Mouse (Mus musculus) stomach, embryonic 15.5 days (tissue): ENCODE results near the gene Tunar. TPM values are rescaled to one million over a fixed set of nuclear protein-coding genes. Genes with fewer than 3 reads are reported as not detected.
A peak's percentile ranks its signal among the peaks of the same experiment; 100 is the strongest.

Experiments
- ATAC-seq: fragments of 200-750 bp; cut with Nextera tagmentation; 2 replicates; pipeline ENCODE4 v1.8.0; 2017; ENCODE audit warnings: low read depth, moderate number of reproducible peaks, moderate TSS enrichment; ENCODE audit not compliant: insufficient read depth, low FRiP score
- H3K27ac ChIP-seq: fragments of 300-500 bp; sonication (generic); 2 replicates; pipeline ENCODE4 v1.5.1; 2015; ENCODE audit warnings: mild to moderate bottlenecking, inconsistent platforms
- H3K27me3 ChIP-seq: fragments of 300-500 bp; sonication (generic); replicated peaks from 2 replicates; pipeline ENCODE4 v1.6.1; 2015; ENCODE audit warnings: inconsistent platforms
- H3K36me3 ChIP-seq: fragments of 300-500 bp; sonication (generic); 2 replicates; pipeline ENCODE4 v1.6.1; 2015; ENCODE audit warnings: inconsistent platforms
- H3K4me1 ChIP-seq: fragments of 300-500 bp; sonication (generic); 2 replicates; pipeline ENCODE4 v1.6.1; 2015; ENCODE audit warnings: inconsistent platforms
- H3K4me2 ChIP-seq: fragments of 300-500 bp; sonication (generic); 2 replicates; pipeline ENCODE4 v1.6.1; 2015; ENCODE audit warnings: mild to moderate bottlenecking, inconsistent platforms
- H3K4me3 ChIP-seq: fragments of 300-500 bp; sonication (generic); replicated peaks from 2 replicates; pipeline ENCODE4 v1.5.1; 2015; ENCODE audit warnings: inconsistent platforms
- H3K9ac ChIP-seq: fragments of 300-500 bp; sonication (generic); 2 replicates; pipeline ENCODE4 v1.6.1; 2015; ENCODE audit warnings: inconsistent platforms
- H3K9me3 ChIP-seq: fragments of 300-500 bp; sonication (generic); 2 replicates; pipeline ENCODE4 v1.6.1; 2016; ENCODE audit warnings: inconsistent platforms
- WGBS: fragments of 180-500 bp; shearing (Covaris S2); methylation state at CpG from one replicate; pipeline ENCODE4 v1.1.7; 2015; 5-methylcytosine and 5-hydroxymethylcytosine counted together
- polyA plus RNA-seq: library from polyadenylated mRNA; unstranded; fragments of >200 nt; fragmentation: Nextera tagmentation; extraction: Ambion mirVana; gene quantifications from 2 replicates; pipeline ENCODE4 v1.2.1, GENCODE M21; 2015

The Tunar gene
- polyA plus RNA-seq, 1 experiment from 2014 or later = 0.13 TPM

- Histone ChIP-seq H3K4me2 (no peak overlapping the region), H3K36me3 (no peaks in the 10 kb centered on the region), H3K9ac (no peak overlapping the region), H3K27ac (no peak overlapping the region), H3K9me3 (no peaks in the 10 kb centered on the region), H3K4me3 (no peak overlapping the region), H3K27me3 (no peaks in the 10 kb centered on the region), H3K4me1 (no peaks in the 10 kb centered on the region)
- WGBS = 48% methylated on average over 6 of the region's 6 CpGs
- ATAC-seq = no peak
Observed at GRCm38 (mm10) chr12:105406008-105406407, 72.3 kb downstream of the Tunar start.

DNA sequence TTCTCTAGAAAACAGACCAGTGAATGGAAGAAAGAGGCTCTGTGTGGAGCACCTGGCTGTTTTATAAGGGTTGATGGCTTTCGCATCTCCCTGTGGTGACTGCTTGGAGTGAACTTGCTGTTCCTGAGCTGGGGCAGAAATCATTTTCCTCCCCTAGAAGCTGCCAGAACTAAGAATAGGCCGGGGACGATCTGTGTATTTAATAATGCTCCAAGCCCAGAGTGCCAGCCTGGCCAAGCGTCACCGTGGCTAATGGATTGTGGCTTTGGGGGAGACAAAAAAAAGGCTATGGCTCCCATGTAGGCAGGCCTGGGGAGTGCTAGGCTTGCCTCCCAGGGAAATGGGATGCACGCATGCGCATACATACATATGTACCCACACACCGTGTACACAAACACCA lies 80.2 kb downstream of the Tunar start:
- Histone ChIP-seq H3K27me3 (no peaks in the 10 kb centered on the region), H3K4me1 (no peaks in the 10 kb centered on the region), H3K9ac (no peak overlapping the region), H3K4me2 (no peak overlapping the region), H3K27ac (no peak overlapping the region), H3K9me3 (no peaks in the 10 kb centered on the region), H3K36me3 (no peaks in the 10 kb centered on the region), H3K4me3 (no peak overlapping the region)
- ATAC-seq = no peak
- 88% methylated on average over 8 of the region's 8 CpGs for WGBS

GRCm38 (mm10) chr12:105420476-105420875 lies 86.8 kb downstream of the Tunar start:
- Histone ChIP-seq H3K27me3 (no peaks in the 10 kb centered on the region), H3K4me3 (no peak overlapping the region), H3K9me3 (no peaks in the 10 kb centered on the region), H3K4me2 (no peak overlapping the region), H3K27ac (no peak overlapping the region), H3K4me1 (no peaks in the 10 kb centered on the region), H3K36me3 (no peaks in the 10 kb centered on the region), H3K9ac (no peak overlapping the region)
- whole genome bisulfite sequencing = 28% methylated on average over 6 of the region's 6 CpGs
- ATAC-seq = no peak

GRCm38 (mm10) chr12:105426541-105426940 lies 92.9 kb downstream of the Tunar start:
- no peak for ATAC-seq
- Histone ChIP-seq H3K36me3 (no peaks in the 10 kb centered on the region), H3K4me2 (no peak overlapping the region), H3K4me1 (no peaks in the 10 kb centered on the region), H3K9me3 (no peaks in the 10 kb centered on the region), H3K27me3 (no peaks in the 10 kb centered on the region), H3K27ac (no peak overlapping the region), H3K4me3 (no peak overlapping the region), H3K9ac (no peak overlapping the region)
- WGBS = 60% methylated on average over 7 of the region's 7 CpGs

- Histone ChIP-seq H3K4me3 (no peak overlapping the region; the same call in 1 of the 2 replicates), H3K4me1 (no peaks in the 10 kb centered on the region), H3K36me3 (no peaks in the 10 kb centered on the region), H3K9me3 (no peaks in the 10 kb centered on the region), H3K27ac (no peak overlapping the region), H3K9ac (no peak overlapping the region), H3K4me2 (peak overlapping the region; percentile 30), H3K27me3 (no peaks in the 10 kb centered on the region)
- peak; percentile 58; the same call in 1 of the 2 replicates for ATAC-seq
- 26% methylated on average over 10 of the region's 10 CpGs for WGBS
Observed at GRCm38 (mm10) chr12:105427039-105427757, 93.5 kb downstream of the Tunar start.

GRCm38 (mm10) chr12:105431872-105432271 lies 98.2 kb downstream of the Tunar start:
- no peaks in the 10 kb centered on the region for H3K27me3 ChIP-seq
- no peak for ATAC-seq
- no peaks in the 10 kb centered on the region for H3K36me3 ChIP-seq
- no peaks in the 10 kb centered on the region for H3K9me3 ChIP-seq
- H3K4me3 ChIP-seq = no peak overlapping the region
- H3K27ac ChIP-seq = no peak overlapping the region
- H3K4me1 ChIP-seq = no peaks in the 10 kb centered on the region
- no peak overlapping the region for H3K4me2 ChIP-seq
- no peak overlapping the region for H3K9ac ChIP-seq
- 45% methylated on average over 3 of the region's 3 CpGs for WGBS

DNA sequence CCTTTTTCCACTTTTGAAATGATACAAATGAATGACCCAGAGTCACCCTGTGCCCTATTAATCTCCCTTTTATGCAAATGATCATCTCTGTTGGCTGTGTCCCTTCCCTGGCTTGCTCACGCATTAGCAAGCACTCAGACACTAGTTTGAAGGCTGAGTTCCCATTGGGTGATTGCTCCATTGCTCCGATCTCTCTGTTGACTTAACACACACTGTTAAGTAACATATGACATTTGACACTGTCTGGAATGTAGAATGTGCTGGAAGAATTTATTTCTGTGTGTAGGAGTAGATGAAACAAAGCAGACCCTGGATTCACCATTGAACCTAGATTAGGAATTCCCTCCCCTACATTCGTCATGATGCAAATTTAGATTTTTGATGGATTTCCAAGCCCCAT lies 99.1 kb downstream of the Tunar start:
- H3K4me2 ChIP-seq = no peak overlapping the region
- H3K36me3 ChIP-seq = no peaks in the 10 kb centered on the region
- WGBS = 42% methylated on average over 3 of the region's 3 CpGs
- no peak for ATAC-seq
- H3K27ac ChIP-seq = no peak overlapping the region
- no peaks in the 10 kb centered on the region for H3K27me3 ChIP-seq
- no peak overlapping the region for H3K9ac ChIP-seq
- H3K4me1 ChIP-seq = no peaks in the 10 kb centered on the region
- H3K9me3 ChIP-seq = no peaks in the 10 kb centered on the region
- no peak overlapping the region for H3K4me3 ChIP-seq

Other genes starting within 250 kb of the Tunar start
- not detected in 2 replicates for gene Tcl1b2, start 187.9 kb upstream of the Tunar start, polyA plus RNA-seq
- not detected in 2 replicates for gene Tcl1b1, start 174.2 kb upstream of the Tunar start, polyA plus RNA-seq
- not detected in 2 replicates for gene Tcl1b5, start 157.5 kb upstream of the Tunar start, polyA plus RNA-seq
- gene Tcl1b3, start 142.8 kb upstream of the Tunar start, polyA plus RNA-seq = not detected in 2 replicates
- not detected in 2 replicates for gene Tcl1b4, start 131.9 kb upstream of the Tunar start, polyA plus RNA-seq
- not detected in 2 replicates for gene Tcl1, start 111.1 kb upstream of the Tunar start, polyA plus RNA-seq
- 1.2 and 1.4 TPM in 2 replicates for gene D430019H16Rik, start 120.0 kb downstream of the Tunar start, polyA plus RNA-seq
- 3.5 TPM in 2 replicates for gene Bdkrb2, start 229.4 kb downstream of the Tunar start, polyA plus RNA-seq